Mouse (Mus musculus) left cerebral cortex, postnatal 25 days (tissue): Measurements from ENCODE around the gene Dpep2nb. TPM values are rescaled to one million over a fixed set of nuclear protein-coding genes. Genes with fewer than 3 reads are reported as not detected.

Source experiments
- DNase-seq, 2 experiments: peaks; one replicate each; pipeline ENCODE4 v3.0.0; 2022; ENCODE audit warnings: low spot score in 2 of 2, mixed read lengths in 1 of 2
- intact Hi-C: fragments of 180-260 bp; cut with DNase I; formaldehyde crosslinking; loops from one replicate; pipeline ENCODE4 v1.15.1; 2025
- microRNA-seq, 2 experiments: library from miRNA; unstranded; fragments of <30 nt; microRNA quantifications; one replicate each; pipeline ENCODE4 v1.2.0; 2022
- total RNA-seq, 2 experiments: library from RNA; stranded (reverse); gene quantifications; 2 replicates each; pipeline ENCODE4 v1.2.3; 2021

Dpep2nb gene
- total RNA-seq, 2 experiments from 2014 or later = not detected

GRCm38 (mm10) chr8:105966692-105967311, 39.0 kb downstream of the Dpep2nb start:
- no peak for DNase-seq
- intact Hi-C loops = no loop called here

- peak in 1 of 2 experiments; percentile 23 for DNase-seq
- intact Hi-C loops = no loop called here
These were observed 39.9 kb downstream of the Dpep2nb start, which contains the start of gene Slc12a4 for GRCm38 (mm10) chr8:105965905-105966341. Gene Slc12a4, minus strand, starts transcription at chr8:105966097.

GRCm38 (mm10) chr8:105965266-105965904, 40.4 kb downstream of the Dpep2nb start:
- peak in 1 of 2 experiments; percentile 16 for DNase-seq
- intact Hi-C loops = no loop called here

- DNase-seq = no peak
- intact Hi-C loops = no loop called here
These were observed 41.1 kb downstream of the Dpep2nb start for GRCm38 (mm10) chr8:105964506-105965265.

- intact Hi-C loops = no loop called here
- DNase-seq = no peak
These were observed 44.2 kb downstream of the Dpep2nb start for GRCm38 (mm10) chr8:105961536-105961935.

- intact Hi-C loops = no loop called here
These were observed 44.7 kb downstream of the Dpep2nb start for GRCm38 (mm10) chr8:105961101-105961500.

GRCm38 (mm10) chr8:105959350-105959749, 46.4 kb downstream of the Dpep2nb start:
- DNase-seq = no peak

More at GRCm38 (mm10) chr8:105961101-105961500, 44.7 kb downstream of the Dpep2nb start:
- no peak for DNase-seq

GRCm38 (mm10) chr8:105957813-105958212, 48.0 kb downstream of the Dpep2nb start:
- DNase-seq = no peak
- intact Hi-C loops = no loop called here

More at GRCm38 (mm10) chr8:105959350-105959749, 46.4 kb downstream of the Dpep2nb start:
- intact Hi-C loops = no loop called here

- DNase-seq = no peak
- intact Hi-C loops = no loop called here
These were observed 49.2 kb downstream of the Dpep2nb start for GRCm38 (mm10) chr8:105956556-105956955.

- peak in 1 of 2 experiments; percentile 63 for DNase-seq
- intact Hi-C loops = no loop called here
These were observed 54.6 kb downstream of the Dpep2nb start for GRCm38 (mm10) chr8:105951057-105951659.

- intact Hi-C loops = no loop called here
- DNase-seq = peak; percentile 64 to 67
These were observed 56.4 kb downstream of the Dpep2nb start for GRCm38 (mm10) chr8:105949350-105949749.

Small RNAs within 50 kb of the gene (microRNA-seq; reads per million reads assigned to microRNA genes)
- gene Mir7074 = 0 to 0.67 reads per million in 2 experiments

Other genes starting within 250 kb of the Dpep2nb start
- gene Gfod2, start 247.3 kb downstream of the Dpep2nb start, total RNA-seq = 10 to 100 TPM; 22.0 to 25.5 TPM
- 10 to 100 TPM; 24.4 to 25.8 TPM for gene Ranbp10, start 178.6 kb downstream of the Dpep2nb start, total RNA-seq
- not detected for gene Tsnaxip1, start 178.2 kb downstream of the Dpep2nb start, total RNA-seq
- gene Cenpt, start 152.7 kb downstream of the Dpep2nb start, total RNA-seq = 10 to 100 TPM; 14.0 to 16.6 TPM
- 10 to 100 TPM; 40.0 to 40.4 TPM for gene Thap11, start 150.8 kb downstream of the Dpep2nb start, total RNA-seq
- gene Nutf2, start 145.4 kb downstream of the Dpep2nb start, total RNA-seq = 10 to 100 TPM; 21.8 to 32.1 TPM
- 10 to 100 TPM; 58.1 to 62.9 TPM for gene Edc4, start 125.1 kb downstream of the Dpep2nb start, total RNA-seq
- gene Nrn1l, start 112.4 kb downstream of the Dpep2nb start, total RNA-seq = 1 to 10 TPM; 3.1 to 3.2 TPM
- gene Pskh1, start 105.5 kb downstream of the Dpep2nb start, total RNA-seq = 1 to 10 TPM; 8.1 to 8.5 TPM
- gene Ctrl, start 72.1 kb downstream of the Dpep2nb start, total RNA-seq = under 1 TPM; 0.85 to 0.96 TPM
- 10 to 100 TPM; 84.9 to 92.0 TPM for gene Psmb10, start 67.5 kb downstream of the Dpep2nb start, total RNA-seq
- 10 to 100 TPM; 28.0 to 32.5 TPM for gene Lcat, start 62.6 kb downstream of the Dpep2nb start, total RNA-seq
- gene Slc12a4, start 39.9 kb downstream of the Dpep2nb start, total RNA-seq = 10 to 100 TPM; 20.0 to 23.3 TPM
- gene Dpep3, start 26.5 kb downstream of the Dpep2nb start, total RNA-seq = not detected
- 10 to 100 TPM; 16.7 to 18.9 TPM for gene Dus2, start 14.6 kb downstream of the Dpep2nb start, total RNA-seq
- gene Ddx28, start 5.9 kb upstream of the Dpep2nb start, total RNA-seq = 10 to 100 TPM; 12.8 to 13.8 TPM
- gene Nfatc3, start 52.9 kb upstream of the Dpep2nb start, total RNA-seq = 10 to 100 TPM in 1 of 2 experiments, 1 to 10 TPM in 1; 9.3 to 12.2 TPM
- gene Esrp2, start 131.0 kb upstream of the Dpep2nb start, total RNA-seq = not detected
- 10 to 100 TPM; 25.4 to 27.5 TPM for gene Pla2g15, start 144.4 kb upstream of the Dpep2nb start, total RNA-seq
- gene Slc7a6, start 162.9 kb upstream of the Dpep2nb start, total RNA-seq = 10 to 100 TPM; 27.6 to 32.4 TPM
- 10 to 100 TPM; 24.2 to 29.5 TPM for gene Slc7a6os, start 205.0 kb upstream of the Dpep2nb start, total RNA-seq
- gene Prmt7, start 205.0 kb upstream of the Dpep2nb start, total RNA-seq = 10 to 100 TPM; 34.4 to 37.6 TPM